Mouse (Mus musculus): ENCODE measurements around the gene Lipc. TPM values are rescaled to one million over a fixed set of nuclear protein-coding genes. Genes with fewer than 3 reads are reported as not detected.

Gene Lipc
- polyA plus RNA-seq, 1 experiment from 2014 or later: 0.15 TPM

DNA sequence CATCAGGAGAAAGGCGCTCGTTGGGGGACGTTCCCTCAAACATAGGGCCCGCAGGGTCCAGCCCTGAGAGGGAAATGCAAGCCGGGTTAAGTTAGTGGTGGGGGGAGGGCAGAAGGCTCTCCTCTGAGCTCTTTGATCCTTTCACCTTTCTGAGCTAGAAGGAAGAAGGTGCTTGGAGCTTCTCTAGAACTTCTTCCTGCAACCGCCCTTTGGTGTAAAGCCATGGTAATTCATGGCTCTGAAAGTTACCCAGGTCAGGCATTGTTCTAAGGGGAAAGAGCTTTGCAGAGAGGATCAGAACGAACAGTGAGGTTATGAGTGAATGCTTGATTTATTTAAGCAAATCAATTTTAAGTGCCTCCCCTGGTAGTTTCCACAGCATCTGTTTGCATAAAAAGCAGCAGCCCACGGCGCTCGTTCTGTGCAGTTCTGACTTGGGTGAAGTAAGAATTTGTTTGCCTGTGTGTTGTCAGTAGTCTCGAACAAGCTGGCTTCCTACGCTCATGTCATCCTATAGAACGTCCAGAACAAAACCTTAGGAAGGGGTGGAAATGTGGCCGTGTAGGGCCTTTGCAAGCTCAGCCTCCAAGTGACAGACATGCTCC is 135.2 kb downstream of the Lipc start:
- 46% methylated on average over 14 of the region's 14 CpGs for WGBS
- H3K27ac ChIP-seq (ENCODE audit: low read depth, low read length): peak overlapping the region; percentile 40; the same call in 1 of the 2 replicates
- H3K4me2 ChIP-seq (ENCODE audit: low read depth, low read length): no peak overlapping the region
- H3K4me1 ChIP-seq (ENCODE audit: control insufficient read depth, insufficient read depth, low read length): peaks cover 14% of the 10 kb centered on the region
- no peak overlapping the region for H3K9ac ChIP-seq (replicated peaks; ENCODE audit: low read depth, low read length)
- no peaks in the 10 kb centered on the region for H3K36me3 ChIP-seq (ENCODE audit: control insufficient read depth, insufficient read depth, low read length)
- H3K27me3 ChIP-seq (ENCODE audit: control insufficient read depth, insufficient read depth, low read length): no peaks in the 10 kb centered on the region
- H3K4me3 ChIP-seq (ENCODE audit: low read depth, low read length): no peak overlapping the region
- peak; percentile 34; the same call in 1 of the 2 replicates for ATAC-seq (ENCODE audit: low read depth)
- no peaks in the 10 kb centered on the region for H3K9me3 ChIP-seq (ENCODE audit: control insufficient read depth, low read length)

DNA sequence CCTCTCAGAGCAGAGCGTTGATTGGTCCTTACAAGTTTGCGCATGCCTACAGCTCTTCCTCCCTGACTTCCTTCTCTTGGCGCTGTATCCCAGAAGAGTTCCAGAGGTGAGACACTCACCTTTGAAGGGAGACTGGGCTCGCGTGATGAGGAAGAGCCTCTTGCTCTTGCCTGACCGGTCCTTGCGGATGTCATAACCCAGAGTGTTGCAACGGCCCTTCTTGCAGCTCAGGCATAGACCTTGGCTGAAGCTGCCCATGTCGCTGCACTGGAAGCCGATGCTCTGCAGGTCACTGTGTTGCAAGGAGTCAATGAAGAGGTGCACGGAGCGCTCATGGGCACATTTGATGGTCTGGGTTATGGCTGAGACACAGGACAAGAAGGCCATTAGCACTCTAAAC is 139.5 kb downstream of the Lipc start:
- Histone ChIP-seq H3K9ac (replicated peaks; ENCODE audit: low read depth, low read length) (no peak overlapping the region), H3K27ac (ENCODE audit: low read depth, low read length) (no peak overlapping the region), H3K4me2 (ENCODE audit: low read depth, low read length) (no peak overlapping the region), H3K36me3 (ENCODE audit: control insufficient read depth, insufficient read depth, low read length) (no peaks in the 10 kb centered on the region), H3K4me3 (ENCODE audit: low read depth, low read length) (no peak overlapping the region), H3K27me3 (ENCODE audit: control insufficient read depth, insufficient read depth, low read length) (no peaks in the 10 kb centered on the region), H3K9me3 (ENCODE audit: control insufficient read depth, low read length) (no peaks in the 10 kb centered on the region), H3K4me1 (ENCODE audit: control insufficient read depth, insufficient read depth, low read length) (peaks cover 12% of the 10 kb centered on the region)
- ATAC-seq (ENCODE audit: low read depth): no peak
- 95% methylated on average over 12 of the region's 12 CpGs for WGBS

- no peaks in the 10 kb centered on the region for H3K27me3 ChIP-seq (ENCODE audit: control insufficient read depth, insufficient read depth, low read length)
These were observed 144.3 kb downstream of the Lipc start for GRCm38 (mm10) chr9:70807714-70808113.

GRCm38 (mm10) chr9:70806069-70806468 is 146.0 kb downstream of the Lipc start:
- WGBS: 73% methylated on average over 1 of the region's 1 CpGs
- Histone ChIP-seq H3K9me3 (ENCODE audit: control insufficient read depth, low read length) (no peaks in the 10 kb centered on the region), H3K4me1 (ENCODE audit: control insufficient read depth, insufficient read depth, low read length) (no peaks in the 10 kb centered on the region), H3K4me3 (ENCODE audit: low read depth, low read length) (no peak overlapping the region), H3K27ac (ENCODE audit: low read depth, low read length) (no peak overlapping the region), H3K27me3 (ENCODE audit: control insufficient read depth, insufficient read depth, low read length) (no peaks in the 10 kb centered on the region), H3K36me3 (ENCODE audit: control insufficient read depth, insufficient read depth, low read length) (no peaks in the 10 kb centered on the region), H3K9ac (replicated peaks; ENCODE audit: low read depth, low read length) (no peak overlapping the region), H3K4me2 (ENCODE audit: low read depth, low read length) (no peak overlapping the region)
- no peak for ATAC-seq (ENCODE audit: low read depth)

More at GRCm38 (mm10) chr9:70807714-70808113, 144.3 kb downstream of the Lipc start:
- Histone ChIP-seq H3K4me3 (ENCODE audit: low read depth, low read length) (no peak overlapping the region), H3K27ac (ENCODE audit: low read depth, low read length) (no peak overlapping the region), H3K9me3 (ENCODE audit: control insufficient read depth, low read length) (no peaks in the 10 kb centered on the region), H3K36me3 (ENCODE audit: control insufficient read depth, insufficient read depth, low read length) (no peaks in the 10 kb centered on the region), H3K4me2 (ENCODE audit: low read depth, low read length) (no peak overlapping the region), H3K4me1 (ENCODE audit: control insufficient read depth, insufficient read depth, low read length) (no peaks in the 10 kb centered on the region), H3K9ac (replicated peaks; ENCODE audit: low read depth, low read length) (no peak overlapping the region)
- 65% methylated on average over 11 of the region's 11 CpGs for WGBS
- no peak for ATAC-seq (ENCODE audit: low read depth)

DNA sequence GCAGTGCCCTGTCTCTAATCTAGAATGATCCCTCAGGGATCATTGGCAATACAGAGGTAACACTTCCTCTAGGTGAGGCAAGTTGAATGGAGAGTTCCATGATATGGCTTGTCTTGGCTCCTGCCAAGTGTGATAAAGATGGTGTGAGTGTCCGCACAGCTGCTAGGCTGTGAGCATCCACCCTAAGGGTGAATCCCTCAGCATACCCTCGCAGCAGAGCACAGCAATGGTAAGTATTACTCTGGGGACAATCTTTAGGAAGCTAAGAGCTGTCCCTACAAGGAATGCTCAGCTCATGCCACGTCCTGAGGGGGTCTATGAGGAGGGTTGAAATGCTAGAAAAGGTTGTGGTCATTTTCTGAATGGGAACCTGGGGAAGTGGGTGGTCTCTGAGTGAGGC is 149.2 kb downstream of the Lipc start:
- Histone ChIP-seq H3K9me3 (ENCODE audit: control insufficient read depth, low read length) (no peaks in the 10 kb centered on the region), H3K4me1 (ENCODE audit: control insufficient read depth, insufficient read depth, low read length) (no peaks in the 10 kb centered on the region), H3K27me3 (ENCODE audit: control insufficient read depth, insufficient read depth, low read length) (no peaks in the 10 kb centered on the region), H3K27ac (ENCODE audit: low read depth, low read length) (no peak overlapping the region), H3K9ac (replicated peaks; ENCODE audit: low read depth, low read length) (no peak overlapping the region), H3K36me3 (ENCODE audit: control insufficient read depth, insufficient read depth, low read length) (no peaks in the 10 kb centered on the region), H3K4me2 (ENCODE audit: low read depth, low read length) (no peak overlapping the region), H3K4me3 (ENCODE audit: low read depth, low read length) (no peak overlapping the region)
- ATAC-seq (ENCODE audit: low read depth): no peak
- WGBS: 97% methylated on average over 3 of the region's 3 CpGs

- Histone ChIP-seq H3K27ac (ENCODE audit: low read depth, low read length) (no peak overlapping the region), H3K4me2 (ENCODE audit: low read depth, low read length) (no peak overlapping the region), H3K4me1 (ENCODE audit: control insufficient read depth, insufficient read depth, low read length) (no peaks in the 10 kb centered on the region), H3K27me3 (ENCODE audit: control insufficient read depth, insufficient read depth, low read length) (no peaks in the 10 kb centered on the region), H3K9me3 (ENCODE audit: control insufficient read depth, low read length) (no peaks in the 10 kb centered on the region), H3K4me3 (ENCODE audit: low read depth, low read length) (no peak overlapping the region), H3K9ac (replicated peaks; ENCODE audit: low read depth, low read length) (no peak overlapping the region), H3K36me3 (ENCODE audit: control insufficient read depth, insufficient read depth, low read length) (no peaks in the 10 kb centered on the region)
- ATAC-seq (ENCODE audit: low read depth): no peak
- 87% methylated on average over 3 of the region's 3 CpGs for WGBS
These were observed 150.3 kb downstream of the Lipc start for GRCm38 (mm10) chr9:70801761-70802160.

DNA sequence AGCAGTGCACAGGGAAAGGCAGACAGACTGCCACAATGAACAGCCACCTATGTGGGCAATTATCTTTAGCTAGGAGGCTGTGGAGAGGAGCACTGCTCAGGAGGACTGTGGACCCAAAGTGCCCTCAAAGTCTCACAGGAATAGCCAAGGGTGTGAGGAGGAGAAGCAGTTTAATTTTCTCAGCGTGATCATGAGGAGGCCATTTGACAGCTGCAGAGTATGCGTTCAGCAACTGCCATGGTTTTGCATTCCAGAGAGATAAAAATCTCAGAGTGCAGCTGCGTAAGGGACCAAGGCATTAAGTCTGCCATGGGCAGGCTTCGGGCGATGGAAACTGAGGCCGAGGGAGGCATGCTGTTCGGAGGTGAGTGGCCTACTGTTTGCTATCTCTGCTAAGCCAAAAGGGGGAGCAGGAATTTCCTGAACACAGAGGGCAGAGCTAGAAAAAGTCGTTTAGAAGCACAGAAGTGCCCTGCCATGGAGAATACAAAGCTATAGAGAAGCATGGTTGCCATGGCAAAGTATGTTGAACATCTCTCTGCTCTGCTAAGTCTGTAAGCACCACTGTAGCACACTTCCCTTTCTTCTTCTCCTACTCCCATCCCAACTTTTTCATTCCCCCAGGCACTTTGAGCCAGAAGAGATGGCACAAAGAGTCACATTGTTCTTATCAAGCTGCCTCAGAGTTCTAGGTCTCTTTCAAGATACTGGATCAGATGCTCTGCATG is 151.3 kb downstream of the Lipc start:
- Histone ChIP-seq H3K27me3 (ENCODE audit: control insufficient read depth, insufficient read depth, low read length) (no peaks in the 10 kb centered on the region), H3K27ac (ENCODE audit: low read depth, low read length) (no peak overlapping the region), H3K4me1 (ENCODE audit: control insufficient read depth, insufficient read depth, low read length) (no peaks in the 10 kb centered on the region), H3K9ac (replicated peaks; ENCODE audit: low read depth, low read length) (no peak overlapping the region), H3K4me3 (ENCODE audit: low read depth, low read length) (no peak overlapping the region), H3K4me2 (ENCODE audit: low read depth, low read length) (no peak overlapping the region), H3K36me3 (ENCODE audit: control insufficient read depth, insufficient read depth, low read length) (no peaks in the 10 kb centered on the region), H3K9me3 (ENCODE audit: control insufficient read depth, low read length) (no peaks in the 10 kb centered on the region)
- WGBS: 65% methylated on average over 8 of the region's 8 CpGs
- no peak for ATAC-seq (ENCODE audit: low read depth)

DNA sequence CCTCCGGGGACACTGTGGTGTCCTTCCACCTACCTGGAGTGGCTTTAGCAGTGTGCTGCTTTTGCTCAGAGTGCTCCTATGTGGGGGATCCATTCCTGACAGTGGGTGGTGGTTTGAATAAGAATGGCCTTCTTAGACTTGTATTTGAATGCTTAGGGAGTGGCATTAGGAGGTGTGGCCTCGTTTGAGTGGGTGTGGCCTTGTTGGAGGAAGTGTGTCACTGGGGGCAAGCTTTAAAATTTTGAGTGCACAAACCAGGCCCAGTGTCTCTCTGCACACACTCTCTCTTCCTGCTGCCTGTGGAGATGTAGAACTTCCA is 156.6 kb downstream of the Lipc start:
- Histone ChIP-seq H3K4me3 (ENCODE audit: low read depth, low read length) (no peak overlapping the region), H3K27me3 (ENCODE audit: control insufficient read depth, insufficient read depth, low read length) (no peaks in the 10 kb centered on the region), H3K4me1 (ENCODE audit: control insufficient read depth, insufficient read depth, low read length) (no peaks in the 10 kb centered on the region), H3K27ac (ENCODE audit: low read depth, low read length) (no peak overlapping the region), H3K36me3 (ENCODE audit: control insufficient read depth, insufficient read depth, low read length) (no peaks in the 10 kb centered on the region), H3K4me2 (ENCODE audit: low read depth, low read length) (no peak overlapping the region), H3K9me3 (ENCODE audit: control insufficient read depth, low read length) (no peaks in the 10 kb centered on the region), H3K9ac (replicated peaks; ENCODE audit: low read depth, low read length) (no peak overlapping the region)
- no peak for ATAC-seq (ENCODE audit: low read depth)
- WGBS: 62% methylated on average over 2 of the region's 2 CpGs

DNA sequence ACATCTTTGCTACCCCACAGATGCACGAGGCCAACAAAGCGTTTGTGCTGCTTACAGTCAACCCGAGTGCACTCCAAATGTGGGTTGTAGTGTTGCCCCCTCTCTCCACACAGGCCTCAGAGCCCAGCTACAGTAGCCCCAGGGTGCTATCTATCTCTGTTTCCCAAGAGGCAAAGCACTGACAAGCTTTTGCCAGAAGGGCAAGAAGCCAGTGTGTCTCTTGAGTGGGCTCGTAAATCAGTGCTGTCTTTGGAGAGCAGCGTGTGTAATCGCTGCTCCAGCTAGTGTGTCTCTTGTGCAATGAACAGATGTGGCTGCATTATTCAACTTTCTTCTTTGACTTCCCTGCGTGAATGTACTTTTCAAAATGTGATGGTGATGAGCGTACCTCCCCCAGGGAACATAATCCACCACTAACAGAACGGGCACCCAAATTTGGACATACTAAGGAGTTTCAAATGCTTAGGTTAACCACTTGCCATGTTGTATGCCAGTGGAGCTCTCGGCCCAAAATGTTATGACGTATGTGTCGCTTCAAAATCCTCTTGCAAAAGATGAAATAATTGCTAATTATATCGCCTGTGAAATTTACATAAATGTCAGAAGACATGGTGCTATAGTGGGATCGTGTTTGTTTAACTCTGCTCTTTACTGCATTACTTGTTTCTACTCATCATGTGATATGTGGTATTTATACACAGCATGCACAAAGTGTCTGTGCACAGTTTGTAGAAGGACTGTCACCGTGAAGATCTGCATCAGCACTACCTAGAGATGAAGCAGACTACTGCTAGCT is 157.2 kb downstream of the Lipc start:
- Histone ChIP-seq H3K4me2 (ENCODE audit: low read depth, low read length) (no peak overlapping the region), H3K4me1 (ENCODE audit: control insufficient read depth, insufficient read depth, low read length) (no peaks in the 10 kb centered on the region), H3K27me3 (ENCODE audit: control insufficient read depth, insufficient read depth, low read length) (no peaks in the 10 kb centered on the region), H3K27ac (ENCODE audit: low read depth, low read length) (no peak overlapping the region; the same call in 1 of the 2 replicates), H3K36me3 (ENCODE audit: control insufficient read depth, insufficient read depth, low read length) (no peaks in the 10 kb centered on the region), H3K4me3 (ENCODE audit: low read depth, low read length) (no peak overlapping the region), H3K9ac (replicated peaks; ENCODE audit: low read depth, low read length) (no peak overlapping the region), H3K9me3 (ENCODE audit: control insufficient read depth, low read length) (no peaks in the 10 kb centered on the region)
- 38% methylated on average over 15 of the region's 15 CpGs for WGBS
- peak; percentile 51; the same call in 1 of the 2 replicates for ATAC-seq (ENCODE audit: low read depth)
